8 mouse cellular contexts compared by ENCODE assay signal in genomic region chr5:140023941-140024500, GRCm38 (mm10).
DNase-seq lines count a peak whose midpoint lies in the region; ATAC-seq lines count a peak whose summit lies in the region.

No protein-coding gene starts in this region.

- 84% methylated on average over 3 of the region's 3 CpGs for WGBS in limb, embryonic 10.5 days
- 14% methylated on average over 3 of the region's 3 CpGs for whole genome bisulfite sequencing in neural tube, embryonic 14.5 days

- H3K9ac ChIP-seq in neural tube, embryonic 14.5 days (replicated peaks; ENCODE audit: low read depth, low read length) = no peak overlapping the region

- no peaks in the 10 kb centered on the region for H3K9me3 ChIP-seq in limb, embryonic 10.5 days (replicated peaks)
- H3K9me3 ChIP-seq in neural tube, embryonic 14.5 days (ENCODE audit: control insufficient read depth, low read length) = no peaks in the 10 kb centered on the region

- ATAC-seq in frontal cortex, adult (ENCODE audit: low TSS enrichment) = 0 out of 2 replicates have a peak, but pooled peaks have one; percentile 45
- peak; percentile 79 for ATAC-seq in neural tube, embryonic 14.5 days (ENCODE audit: low read depth)
- ATAC-seq in CD4-positive, CD25-positive, alpha-beta regulatory T cell, adult 4 months = no peak

- 0 out of 2 replicates have a peak overlapping the region, but pooled peaks have one; percentile 9 for H3K27ac ChIP-seq in limb, embryonic 10.5 days
- no peak overlapping the region for H3K27ac ChIP-seq in neural tube, embryonic 14.5 days (ENCODE audit: low read depth, low read length)

- H3K4me3 ChIP-seq in limb, embryonic 10.5 days = no peak overlapping the region
- H3K4me3 ChIP-seq in neural tube, embryonic 14.5 days (ENCODE audit: low read depth, low read length) = no peak overlapping the region

- H3K4me1 ChIP-seq in limb, embryonic 10.5 days = peaks cover 20% of the 10 kb centered on the region
- H3K4me1 ChIP-seq in neural tube, embryonic 14.5 days (ENCODE audit: control insufficient read depth, insufficient read depth, low read length) = peaks cover 12% of the 10 kb centered on the region

- H3K4me2 ChIP-seq in neural tube, embryonic 14.5 days (ENCODE audit: low read depth, low read length) = no peak overlapping the region

- H3K27me3 ChIP-seq in limb, embryonic 10.5 days (ENCODE audit: low read depth, poor library complexity, severe bottlenecking) = no peaks in the 10 kb centered on the region
- no peaks in the 10 kb centered on the region for H3K27me3 ChIP-seq in neural tube, embryonic 14.5 days (ENCODE audit: control insufficient read depth, insufficient read depth, low read length)

- peak; percentile 17 to 20 for DNase-seq in cerebellum, adult 18-20 months
- no peak for DNase-seq in cerebellum, adult 8-10 months
- peak; percentile 85 to 86 for DNase-seq in adrenal gland, postnatal 36 days
- DNase-seq in kidney, adult 8-10 months = peak; percentile 86 to 88
- no peak for DNase-seq in limb, embryonic 10.5 days (ENCODE audit: low spot score)

- H3K36me3 ChIP-seq in limb, embryonic 10.5 days = no peaks in the 10 kb centered on the region
- H3K36me3 ChIP-seq in neural tube, embryonic 14.5 days (ENCODE audit: control insufficient read depth, insufficient read depth, low read length) = no peaks in the 10 kb centered on the region

Comparison
In these comparisons a context has a peak if more than half of its experiments do, and no peak if none do; other contexts are left out.
1. DNase-seq: peak in cerebellum, adult 18-20 months (2 of 2), adrenal gland, postnatal 36 days (2 of 2) and kidney, adult 8-10 months (2 of 2); none in cerebellum, adult 8-10 months (single experiment) and limb, embryonic 10.5 days (single experiment).